Mouse (Mus musculus): Measurements from ENCODE around the gene Nqo2. TPM values are rescaled to one million over a fixed set of nuclear protein-coding genes. Genes with fewer than 3 reads are reported as not detected.

The Nqo2 gene
- polyA plus RNA-seq, 1 experiment from 2014 or later, result 35.1 TPM

DNA sequence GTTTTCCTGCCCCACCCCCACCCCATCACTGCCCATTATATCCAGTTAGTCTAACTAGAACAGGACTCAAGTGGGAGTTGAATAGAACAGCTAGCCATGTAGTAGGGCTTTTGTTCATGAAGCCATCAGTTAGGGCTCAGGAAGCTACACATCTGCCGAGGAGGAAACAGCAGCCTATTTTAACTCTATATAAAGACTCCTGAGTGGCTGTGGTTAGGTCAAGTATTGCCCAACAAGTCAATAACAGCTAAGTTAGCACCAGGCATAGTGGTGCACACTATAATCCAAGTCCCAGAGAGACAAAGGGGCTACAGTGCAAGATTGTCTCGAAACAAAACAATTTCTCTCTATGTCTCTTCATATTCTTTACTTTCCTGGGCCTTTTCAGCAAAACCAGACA, 67.6 kb downstream of the Nqo2 start:
- Histone ChIP-seq H3K4me3 (ENCODE audit: low read depth, low read length) (no peak overlapping the region), H3K4me1 (ENCODE audit: insufficient read depth) (no peaks in the 10 kb centered on the region), H3K27me3 (ENCODE audit: insufficient read depth, low read length) (no peaks in the 10 kb centered on the region), H3K9me3 (ENCODE audit: low read depth, low read length) (no peaks in the 10 kb centered on the region), H3K36me3 (ENCODE audit: insufficient read depth) (peaks cover 45% of the 10 kb centered on the region), H3K27ac (ENCODE audit: low read depth) (no peak overlapping the region), H3K4me2 (no peak overlapping the region), H3K9ac (no peak overlapping the region)
- no peak for TF ChIP-seq CTCF (IDR thresholded peaks at IDR 0.05; ENCODE audit: low read depth)
- DNase-seq (no peak), ATAC-seq (ENCODE audit: insufficient read depth) (no peak)
- WGBS, result 61% methylated on average over 2 of the region's 2 CpGs

DNA sequence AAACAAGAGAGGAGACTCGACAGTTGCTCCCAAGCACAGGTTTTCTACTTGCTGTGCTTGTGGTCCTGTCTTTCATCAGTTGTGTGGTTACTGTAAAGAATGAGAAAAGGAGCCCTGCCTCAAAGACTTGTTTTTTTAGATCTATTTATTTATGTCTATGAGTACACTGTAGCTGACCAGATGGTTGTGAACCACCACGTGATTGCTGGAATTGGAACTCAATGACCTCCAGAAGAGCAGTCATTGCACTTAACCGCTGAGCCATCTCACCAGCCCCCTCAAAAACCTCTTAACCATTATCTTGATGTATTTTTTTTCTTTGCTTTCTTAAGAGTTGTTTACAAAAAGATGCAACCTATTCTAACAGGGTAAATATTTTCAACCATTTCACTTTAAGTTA, 70.9 kb downstream of the Nqo2 start:
- Histone ChIP-seq H3K27ac (ENCODE audit: low read depth) (no peak overlapping the region), H3K27me3 (ENCODE audit: insufficient read depth, low read length) (no peaks in the 10 kb centered on the region), H3K36me3 (ENCODE audit: insufficient read depth) (peaks cover 29% of the 10 kb centered on the region), H3K4me1 (ENCODE audit: insufficient read depth) (no peaks in the 10 kb centered on the region), H3K9me3 (ENCODE audit: low read depth, low read length) (no peaks in the 10 kb centered on the region), H3K4me2 (no peak overlapping the region), H3K9ac (no peak overlapping the region), H3K4me3 (ENCODE audit: low read depth, low read length) (no peak overlapping the region)
- DNase-seq, result no peak
- WGBS, result 61% methylated on average over 3 of the region's 3 CpGs
- ATAC-seq (ENCODE audit: insufficient read depth), result no peak
- no peak for TF ChIP-seq CTCF (IDR thresholded peaks at IDR 0.05; ENCODE audit: low read depth)

DNA sequence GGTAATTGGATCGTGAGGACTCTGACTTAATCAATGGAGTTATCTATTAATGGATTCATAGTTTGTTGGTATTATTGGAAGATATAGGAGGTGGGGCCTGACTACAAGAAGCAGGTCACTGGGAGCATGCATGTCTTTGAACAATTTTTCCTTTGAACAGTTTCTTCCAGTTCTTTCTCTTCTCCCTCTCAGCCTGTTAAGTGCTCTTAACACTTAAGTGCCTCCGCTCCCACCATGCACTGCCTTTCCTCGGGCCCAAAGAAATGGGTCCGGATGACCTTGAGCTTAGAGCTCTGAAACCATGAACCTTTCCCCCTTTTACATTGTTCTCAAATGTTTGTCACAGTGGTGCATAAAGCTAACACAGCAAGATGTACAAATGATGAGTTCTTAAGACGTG, 72.2 kb downstream of the Nqo2 start:
- DNase-seq (peak; percentile 39), ATAC-seq (ENCODE audit: insufficient read depth) (peak; percentile 12; the same call in 1 of the 2 replicates)
- Histone ChIP-seq H3K9ac (no peak overlapping the region), H3K27me3 (ENCODE audit: insufficient read depth, low read length) (no peaks in the 10 kb centered on the region), H3K4me3 (ENCODE audit: low read depth, low read length) (no peak overlapping the region), H3K4me2 (0 out of 2 replicates have a peak overlapping the region, but pooled peaks have one; percentile 82), H3K27ac (ENCODE audit: low read depth) (peak overlapping the region; percentile 87), H3K9me3 (ENCODE audit: low read depth, low read length) (no peaks in the 10 kb centered on the region), H3K36me3 (ENCODE audit: insufficient read depth) (peaks cover 22% of the 10 kb centered on the region), H3K4me1 (ENCODE audit: insufficient read depth) (no peaks in the 10 kb centered on the region)
- WGBS, result 59% methylated on average over 5 of the region's 5 CpGs
- no peak for TF ChIP-seq CTCF (IDR thresholded peaks at IDR 0.05; ENCODE audit: low read depth)

DNA sequence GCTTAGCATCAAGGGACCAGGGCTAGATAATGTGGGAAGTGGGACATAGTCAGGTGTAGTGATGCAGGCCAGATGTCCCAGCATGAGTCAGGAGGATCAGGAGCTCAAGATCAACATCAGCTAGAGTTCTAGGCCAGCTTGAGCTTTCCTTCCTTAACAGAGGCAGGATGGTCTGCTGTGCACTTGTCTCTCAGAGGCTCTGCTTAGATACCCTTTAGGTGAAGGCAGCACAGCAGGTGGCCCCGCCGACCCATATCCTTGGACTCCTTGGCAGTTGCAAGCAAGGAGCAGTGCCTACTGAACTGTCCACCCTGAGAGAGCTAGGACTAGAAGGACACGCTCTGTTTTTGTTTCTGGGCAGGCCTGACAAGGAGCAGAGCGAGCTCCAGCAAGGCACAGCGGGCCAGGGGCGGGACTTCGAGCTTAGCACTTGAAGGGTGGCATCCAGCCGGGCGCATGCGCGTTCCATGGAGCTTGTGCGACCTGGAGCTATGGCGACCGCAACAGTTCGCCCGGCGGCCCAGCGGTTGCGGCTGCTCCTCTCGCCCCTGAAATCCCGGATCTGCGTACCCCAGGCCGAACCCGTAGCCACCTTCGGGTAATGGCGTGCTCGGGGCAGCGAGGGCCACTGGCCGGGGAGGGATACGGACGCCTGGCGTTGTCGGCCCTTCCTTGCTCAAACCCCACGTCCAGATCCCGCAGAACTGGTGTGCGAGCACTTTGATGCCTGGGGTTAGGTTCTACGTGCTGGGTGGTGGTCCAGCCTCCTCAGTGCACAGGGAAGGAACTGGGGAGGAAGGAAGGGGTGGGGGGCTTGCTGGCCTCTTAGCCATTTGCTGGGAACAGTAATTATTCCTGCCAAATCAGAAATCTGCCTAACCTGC, 72.9 kb downstream of the Nqo2 start, which contains the start of gene Bphl:
Bphl (plus strand) TSS at position 426 of the 884 bp plus-strand sequence.
- Histone ChIP-seq H3K36me3 (ENCODE audit: insufficient read depth) (peaks cover 19% of the 10 kb centered on the region), H3K4me3 (ENCODE audit: low read depth, low read length) (peak within 1 kb of the TSS; percentile 73), H3K4me1 (ENCODE audit: insufficient read depth) (no peaks in the 10 kb centered on the region), H3K27ac (ENCODE audit: low read depth) (peak within 1 kb of the TSS; percentile 87), H3K27me3 (ENCODE audit: insufficient read depth, low read length) (no peaks in the 10 kb centered on the region), H3K9ac (peak within 1 kb of the TSS; percentile 90), H3K4me2 (peak within 1 kb of the TSS; percentile 82), H3K9me3 (ENCODE audit: low read depth, low read length) (no peaks in the 10 kb centered on the region)
- WGBS, result under 1% methylated on average over 37 of the region's 37 CpGs
- DNase-seq (peak; percentile 97), ATAC-seq (ENCODE audit: insufficient read depth) (peak; percentile 89)
- no peak for TF ChIP-seq CTCF (IDR thresholded peaks at IDR 0.05; ENCODE audit: low read depth)

DNA sequence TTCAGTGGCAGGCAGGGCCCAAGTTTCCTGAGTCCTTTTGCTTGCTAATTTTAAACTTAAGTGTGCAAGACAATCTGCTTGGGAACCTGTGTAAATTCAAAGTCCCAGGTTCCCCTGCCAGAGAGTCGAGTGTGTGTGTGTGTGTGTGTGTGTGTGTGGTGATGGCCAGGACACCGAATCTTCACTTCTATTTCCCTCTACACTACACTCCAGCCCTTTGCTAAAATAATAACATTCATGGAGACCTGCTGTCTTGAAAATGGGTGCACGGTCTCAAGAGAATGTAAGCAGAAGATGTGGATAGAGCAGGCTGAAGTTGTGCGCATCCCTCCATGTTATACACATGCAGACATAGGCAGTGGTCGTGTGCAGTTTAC, 73.6 kb downstream of the Nqo2 start:
- Histone ChIP-seq H3K9ac (peak overlapping the region; percentile 90), H3K4me1 (ENCODE audit: insufficient read depth) (no peaks in the 10 kb centered on the region), H3K27ac (ENCODE audit: low read depth) (peak overlapping the region; percentile 87; the same call in 1 of the 2 replicates), H3K4me3 (ENCODE audit: low read depth, low read length) (peak overlapping the region; percentile 73), H3K4me2 (peak overlapping the region; percentile 82), H3K36me3 (ENCODE audit: insufficient read depth) (peaks cover 13% of the 10 kb centered on the region), H3K27me3 (ENCODE audit: insufficient read depth, low read length) (no peaks in the 10 kb centered on the region), H3K9me3 (ENCODE audit: low read depth, low read length) (no peaks in the 10 kb centered on the region)
- DNase-seq (no peak), ATAC-seq (ENCODE audit: insufficient read depth) (no peak)
- no peak for TF ChIP-seq CTCF (IDR thresholded peaks at IDR 0.05; ENCODE audit: low read depth)
- 35% methylated on average over 5 of the region's 5 CpGs for WGBS

Other genes with a start within 250 kb of the Nqo2 start
- gene Serpinb6e, start 121.3 kb upstream of the Nqo2 start, polyA plus RNA-seq (2014; fragmentation: Nextera tagmentation; extraction: Ambion mirVana), result not detected in 2 replicates
- not detected in 2 replicates for gene Serpinb6c, start 59.0 kb upstream of the Nqo2 start, polyA plus RNA-seq (2014; fragmentation: Nextera tagmentation; extraction: Ambion mirVana)
- gene Ripk1, start 37.7 kb downstream of the Nqo2 start, polyA plus RNA-seq (2014; fragmentation: Nextera tagmentation; extraction: Ambion mirVana), result 23.3 and 23.9 TPM in 2 replicates
- 62.3 and 68.3 TPM in 2 replicates for gene Serpinb6a, start 38.1 kb downstream of the Nqo2 start, polyA plus RNA-seq (2014; fragmentation: Nextera tagmentation; extraction: Ambion mirVana)
- 46.8 and 49.0 TPM in 2 replicates for gene Bphl, start 72.9 kb downstream of the Nqo2 start, polyA plus RNA-seq (2014; fragmentation: Nextera tagmentation; extraction: Ambion mirVana)
- 164 and 169 TPM in 2 replicates for gene Tubb2a, start 113.3 kb downstream of the Nqo2 start, polyA plus RNA-seq (2014; fragmentation: Nextera tagmentation; extraction: Ambion mirVana)
- gene Tubb2b, start 165.8 kb downstream of the Nqo2 start, polyA plus RNA-seq (2014; fragmentation: Nextera tagmentation; extraction: Ambion mirVana), result 13.3 and 15.9 TPM in 2 replicates
- gene Psmg4, start 198.3 kb downstream of the Nqo2 start, polyA plus RNA-seq (2014; fragmentation: Nextera tagmentation; extraction: Ambion mirVana), result 73.7 and 78.0 TPM in 2 replicates

Measured in lung, embryonic 14.5 days (tissue).